Mouse (Mus musculus): ENCODE results near the gene Mif. TPM values are rescaled to one million over a fixed set of nuclear protein-coding genes. Genes with fewer than 3 reads are reported as not detected.
A peak's percentile ranks its signal among the peaks of the same experiment; 100 is the strongest.
"Not testable (repeated sequence)": the region's sequence is repeated elsewhere in the genome, so short reads cannot be mapped to it uniquely, and the experiment has no call there.

Gene Mif
- 100 to 1,000 TPM; 506 to 546 TPM for total RNA-seq (2021)

DNA sequence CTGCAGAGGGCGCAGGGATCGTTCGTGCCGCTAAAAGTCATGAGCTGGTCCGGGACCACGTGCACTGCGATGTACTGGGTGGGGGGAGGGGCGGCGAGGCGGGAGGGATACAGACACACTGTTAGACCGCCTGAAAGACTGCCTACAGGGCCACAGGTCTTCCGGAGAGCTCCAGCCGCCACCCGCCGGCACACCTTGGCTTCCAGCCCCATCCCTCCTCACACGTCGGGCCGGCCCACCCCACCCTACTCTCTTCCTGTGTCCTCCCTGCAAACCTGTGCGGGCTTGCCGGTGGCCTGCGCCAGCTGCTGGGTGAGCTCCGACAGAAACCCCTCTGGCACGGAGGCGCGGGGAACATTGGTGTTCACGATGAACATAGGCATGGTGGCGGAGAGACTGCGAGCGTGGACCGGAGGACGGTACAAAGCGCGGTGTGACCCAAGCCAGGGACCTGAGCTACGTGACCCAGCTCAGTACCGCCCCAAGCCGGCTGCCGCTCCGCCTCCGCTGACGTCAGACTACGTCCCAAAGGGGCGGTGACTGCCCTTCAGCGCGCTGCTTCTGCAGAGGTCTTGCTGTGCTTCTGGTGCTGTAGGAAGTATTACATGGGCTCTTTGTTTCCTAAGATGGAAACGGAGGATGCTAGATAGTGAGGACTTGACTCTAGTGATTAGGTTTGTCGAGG is at the start of gene Mif:
Gene Mif (minus strand): TSS at position 455 of the 685 bp plus-strand sequence.
- DNase-seq (ENCODE audit: low spot score in 2 of 2), result peak; percentile 87 to 88
- intact Hi-C loops (cut with DNase I), result not testable (repeated sequence)

DNA sequence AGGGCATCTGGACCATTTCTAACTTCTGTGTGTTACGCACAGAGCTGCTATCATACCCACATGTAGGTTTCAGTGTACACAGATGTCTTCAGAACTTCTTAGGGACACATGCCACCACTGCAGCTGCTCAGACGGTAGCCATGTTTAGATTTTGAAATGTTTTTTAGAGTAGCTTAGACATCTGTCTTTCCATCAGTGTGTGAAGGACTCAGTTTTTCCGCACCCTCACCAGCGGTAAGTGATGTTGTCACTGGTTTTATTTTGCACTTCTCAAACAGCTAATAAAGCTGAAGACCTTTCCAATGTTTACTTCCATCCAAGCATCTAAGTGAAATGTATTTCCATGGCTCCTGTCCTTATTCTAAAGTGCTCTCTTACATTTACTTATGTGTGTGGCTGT is 46.8 kb upstream of the Mif start:
- no peak for DNase-seq (ENCODE audit: low spot score in 2 of 2)
- intact Hi-C loops (cut with DNase I), result no loop called here

DNA sequence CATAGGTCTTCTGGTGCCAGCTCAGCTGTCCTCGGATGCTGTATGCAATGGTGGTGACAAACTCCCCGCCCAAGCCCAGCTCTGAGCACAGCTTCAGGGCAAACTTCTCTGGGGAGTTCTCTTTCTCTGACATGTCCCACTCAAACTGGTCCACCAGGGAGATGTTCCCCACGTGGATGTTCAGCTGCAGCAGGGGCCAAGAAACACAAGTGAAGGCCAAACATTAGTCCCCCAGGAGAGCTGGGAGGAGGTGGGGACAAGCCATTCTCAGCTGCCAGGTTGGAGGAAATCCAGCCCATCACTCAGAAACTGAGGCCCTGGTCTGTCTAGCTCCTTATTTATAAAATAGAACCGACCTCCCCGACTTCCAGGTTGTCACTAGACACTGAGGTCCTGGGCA is 44.4 kb upstream of the Mif start:
- no peak for DNase-seq (ENCODE audit: low spot score in 2 of 2)
- intact Hi-C loops (cut with DNase I), result no loop called here

DNA sequence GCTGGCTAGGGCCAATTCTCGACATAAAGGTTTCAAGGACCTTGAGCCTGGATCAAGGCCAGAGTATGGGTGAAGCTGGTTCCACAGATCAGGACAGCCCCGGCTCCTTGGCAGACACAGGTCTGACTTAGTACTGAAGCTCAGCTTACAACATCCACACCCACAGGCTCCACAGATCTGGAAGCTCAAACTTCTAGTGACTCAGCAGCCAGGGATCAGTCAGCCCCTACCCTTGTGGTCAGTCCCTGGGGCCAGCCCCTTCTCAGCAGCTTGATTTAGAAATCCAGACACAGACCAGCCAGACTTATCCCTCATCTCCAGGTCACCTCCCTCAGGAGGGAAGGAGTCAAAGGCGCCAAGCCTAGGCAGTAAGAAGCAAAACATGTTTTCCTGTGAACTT is 38.8 kb upstream of the Mif start:
- intact Hi-C loops (cut with DNase I), result loop anchor here (5.0 kb wide), 1 partner anchor 38 kb away; the partner anchor contains the start of gene Mmp11
- DNase-seq (ENCODE audit: low spot score in 2 of 2), result peak in 1 of 2 experiments; percentile 35

DNA sequence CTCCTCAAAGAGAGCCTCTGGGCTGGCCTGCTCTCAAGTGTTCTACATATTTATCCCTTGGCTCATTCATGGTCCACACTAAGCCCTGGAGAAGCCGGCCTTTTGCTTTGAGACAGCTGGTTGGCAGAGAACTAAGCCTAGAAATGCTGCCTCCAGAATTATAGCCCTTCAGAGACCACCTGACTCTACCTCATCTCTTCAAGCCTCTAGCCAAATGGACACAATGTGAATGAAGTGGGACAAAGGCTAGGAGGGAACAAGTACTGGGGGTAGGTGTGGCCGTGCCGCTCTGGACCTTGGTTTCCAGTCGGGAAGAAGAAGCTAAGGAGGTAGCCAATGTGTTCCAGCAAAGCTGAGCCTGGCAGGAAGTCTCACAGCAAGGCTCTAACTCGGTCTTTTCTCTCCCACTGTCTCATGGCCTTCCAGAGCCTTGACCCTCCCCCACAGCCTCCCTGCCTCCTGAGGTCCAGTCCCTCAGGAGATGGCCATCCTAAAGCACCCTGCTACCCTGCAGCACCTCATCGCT is 38.1 kb upstream of the Mif start:
- DNase-seq (ENCODE audit: low spot score in 2 of 2), result no peak
- intact Hi-C loops (cut with DNase I), result loop anchor here (5.0 kb wide), 1 partner anchor 39 kb away; the partner anchor contains the start of gene Mmp11

DNA sequence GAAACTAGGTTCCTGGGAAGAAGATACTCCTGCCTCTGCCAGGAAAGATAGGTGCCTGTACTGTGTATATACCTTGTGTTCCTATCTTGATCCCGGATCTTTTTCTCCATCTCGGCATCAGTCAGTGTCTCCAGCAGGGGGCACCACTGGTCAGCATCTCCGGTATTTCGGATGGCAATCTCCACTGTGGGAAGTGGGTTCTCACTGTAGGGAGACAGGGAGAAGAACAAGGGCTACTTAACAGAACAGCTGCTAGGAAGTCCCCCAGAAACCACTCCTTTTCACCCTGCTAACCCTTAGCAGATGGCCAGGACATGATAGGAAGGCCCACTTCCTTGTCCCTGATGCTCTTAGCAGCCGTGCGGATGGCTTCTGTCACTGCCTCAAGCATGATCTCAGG is 37.3 kb upstream of the Mif start:
- peak; percentile 40 to 69 for DNase-seq (ENCODE audit: low spot score in 2 of 2)
- intact Hi-C loops (cut with DNase I), result loop anchor here (1.0 to 5.0 kb wide), 2 partner anchors 40 to 54 kb away; partner anchors contain the start of gene Mmp11

DNA sequence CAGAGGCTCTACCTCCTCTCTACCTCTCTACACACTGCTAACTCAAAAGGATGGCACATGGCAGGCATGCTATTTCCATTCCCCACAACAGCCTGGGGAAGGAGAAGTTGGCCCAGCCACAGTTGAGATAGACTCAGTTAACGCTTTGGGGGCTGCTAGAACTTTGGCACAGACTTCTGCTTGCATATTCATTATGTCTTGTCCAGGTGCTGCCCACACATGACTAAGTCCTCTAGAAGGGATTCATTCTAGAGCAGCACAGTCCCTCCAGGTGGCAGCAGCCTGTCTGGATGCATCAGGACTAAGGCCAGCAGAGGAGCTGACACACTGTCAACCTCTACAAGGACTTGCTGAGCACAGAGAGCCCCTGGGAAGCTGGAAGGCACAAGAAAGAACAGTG is 36.2 kb upstream of the Mif start:
- DNase-seq (ENCODE audit: low spot score in 2 of 2), result peak; percentile 59 to 62
- intact Hi-C loops (cut with DNase I), result loop anchor here (5.0 kb wide), 1 partner anchor 41 kb away; the partner anchor contains the start of gene Mmp11

DNA sequence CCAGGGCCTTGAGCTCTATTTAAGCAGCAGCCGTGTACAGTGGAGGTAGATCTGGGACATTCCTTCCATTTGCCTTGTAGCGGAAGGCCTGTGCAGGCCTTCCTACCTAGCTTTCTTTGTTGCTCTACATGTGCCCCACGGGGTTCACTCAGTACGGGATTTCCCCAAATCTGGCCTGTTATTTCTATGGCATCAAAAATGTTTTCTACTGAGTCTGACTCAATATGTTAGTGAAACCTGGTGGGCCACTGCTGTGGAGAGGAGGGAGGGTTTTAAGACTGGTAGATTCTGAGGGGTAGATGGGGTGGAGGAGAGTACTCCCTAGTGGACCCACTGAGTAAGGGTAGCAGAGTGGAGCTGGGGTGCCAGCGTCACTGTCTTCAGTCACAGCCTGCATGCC is 35.7 kb upstream of the Mif start:
- intact Hi-C loops (cut with DNase I), result loop anchor here (5.0 kb wide), 1 partner anchor 42 kb away; the partner anchor contains the start of gene Mmp11
- no peak for DNase-seq (ENCODE audit: low spot score in 2 of 2)

DNA sequence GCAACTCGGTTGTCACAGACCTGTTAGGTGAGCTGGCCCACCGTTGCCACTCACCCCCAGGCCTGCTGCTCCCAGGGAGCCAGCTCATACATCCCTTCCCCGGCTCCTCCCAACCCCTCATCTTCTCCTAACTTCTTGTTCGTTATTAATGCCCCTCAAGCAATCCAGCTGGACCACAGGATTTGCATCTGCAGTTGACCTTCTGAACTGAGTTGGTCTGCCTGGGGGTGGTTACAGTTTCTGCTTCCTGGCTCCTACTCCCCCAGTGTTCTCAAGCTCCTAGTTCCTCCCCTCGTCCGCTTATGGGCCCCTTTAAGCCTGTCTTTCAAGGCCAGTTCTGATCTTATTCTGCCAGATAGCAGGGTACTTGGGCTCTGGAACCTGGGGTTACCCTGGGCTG is 34.6 kb upstream of the Mif start:
- intact Hi-C loops (cut with DNase I), result no loop called here
- DNase-seq (ENCODE audit: low spot score in 2 of 2), result no peak

DNA sequence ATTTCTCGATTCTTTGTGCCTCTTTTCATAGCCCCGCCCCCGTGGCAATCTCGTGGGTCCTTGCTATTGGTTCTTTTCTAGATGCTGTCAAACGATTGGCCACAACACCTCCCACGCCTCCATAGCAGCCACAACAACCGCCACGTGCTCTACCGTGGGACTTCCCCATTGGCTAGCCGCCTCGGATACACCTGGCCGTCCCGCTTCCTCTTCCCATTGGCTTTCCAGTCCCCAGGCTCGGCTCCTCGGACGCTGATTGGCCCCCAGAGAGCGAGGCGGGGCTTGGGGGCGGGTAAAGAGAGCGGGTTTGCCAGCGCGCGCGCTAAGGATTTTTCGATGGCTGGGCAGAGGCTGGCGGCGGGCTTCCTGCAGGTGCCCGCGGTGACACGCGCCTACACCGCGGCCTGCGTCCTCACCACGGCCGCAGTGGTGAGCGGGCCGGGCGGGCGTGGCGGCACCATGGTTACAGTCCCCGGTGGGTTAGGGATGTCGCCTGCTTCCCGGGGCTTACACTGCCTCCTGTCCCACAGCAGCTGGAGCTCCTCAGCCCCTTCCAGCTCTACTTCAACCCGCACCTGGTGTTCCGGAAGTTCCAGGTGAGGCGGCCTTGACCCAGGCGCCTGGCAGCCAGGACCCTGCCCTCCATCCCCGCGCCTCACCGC is 33.2 kb upstream of the Mif start, which contains the start of gene Derl3:
Gene Derl3 (plus strand): TSS at position 325 of the 662 bp plus-strand sequence.
- DNase-seq (ENCODE audit: low spot score in 2 of 2), result peak; percentile 95
- intact Hi-C loops (cut with DNase I), result no loop called here

DNA sequence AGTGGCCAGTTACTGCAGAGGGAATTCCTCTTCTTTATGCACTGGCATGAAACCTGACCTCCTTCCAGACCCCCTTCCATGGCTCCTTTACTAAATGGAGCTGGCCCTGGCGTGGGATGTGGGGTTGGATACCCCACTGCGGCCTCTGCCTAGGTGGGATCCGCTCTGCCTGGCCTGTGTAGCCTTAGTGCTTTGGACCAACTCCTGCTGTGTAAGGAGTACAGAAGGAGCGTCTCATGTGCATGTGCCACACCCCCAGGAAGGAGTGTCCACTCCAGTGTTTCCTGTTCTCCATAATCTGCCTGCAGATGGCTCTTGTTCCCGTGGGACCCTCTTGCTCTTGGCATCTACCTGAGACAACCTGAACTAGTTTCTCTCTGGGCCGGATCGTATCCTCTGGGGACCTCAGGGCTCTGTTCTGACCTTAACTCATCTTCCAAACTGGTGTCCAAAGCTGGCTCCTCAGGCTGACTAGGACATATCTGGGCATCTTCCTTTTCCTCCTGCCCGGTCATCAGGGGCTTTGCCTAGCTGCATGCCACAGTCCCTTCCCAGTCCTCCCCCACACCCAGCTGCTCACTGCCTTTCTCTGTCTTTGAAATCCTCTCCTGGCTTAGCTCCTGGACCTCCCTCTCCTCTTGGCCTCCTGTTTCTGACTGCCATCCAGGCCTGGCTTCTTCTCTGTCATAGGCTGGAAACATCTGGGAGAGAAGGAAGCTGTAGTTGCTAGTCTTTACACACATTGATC is 29.5 kb upstream of the Mif start:
- no peak for DNase-seq (ENCODE audit: low spot score in 2 of 2)
- intact Hi-C loops (cut with DNase I), result no loop called here

DNA sequence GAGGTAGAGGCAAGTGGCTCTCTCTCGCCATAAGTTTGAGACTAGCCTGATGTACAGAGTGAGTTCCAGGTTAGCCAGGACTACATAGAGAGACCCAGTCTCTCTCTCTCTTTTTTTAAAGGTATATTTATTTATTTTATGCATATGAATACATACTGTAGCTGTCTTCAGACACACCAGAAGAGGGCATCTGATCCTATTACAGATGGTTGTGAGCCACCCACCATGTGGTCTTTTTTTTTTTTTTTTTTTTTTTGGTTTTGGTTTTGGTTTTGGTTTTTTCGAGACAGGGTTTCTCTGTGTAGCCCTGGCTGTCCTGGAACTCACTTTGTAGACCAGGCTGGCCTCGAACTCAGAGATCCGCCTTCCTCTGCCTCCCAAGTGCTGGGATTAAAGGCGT is 27.5 kb upstream of the Mif start:
- intact Hi-C loops (cut with DNase I), result not testable (repeated sequence)

DNA sequence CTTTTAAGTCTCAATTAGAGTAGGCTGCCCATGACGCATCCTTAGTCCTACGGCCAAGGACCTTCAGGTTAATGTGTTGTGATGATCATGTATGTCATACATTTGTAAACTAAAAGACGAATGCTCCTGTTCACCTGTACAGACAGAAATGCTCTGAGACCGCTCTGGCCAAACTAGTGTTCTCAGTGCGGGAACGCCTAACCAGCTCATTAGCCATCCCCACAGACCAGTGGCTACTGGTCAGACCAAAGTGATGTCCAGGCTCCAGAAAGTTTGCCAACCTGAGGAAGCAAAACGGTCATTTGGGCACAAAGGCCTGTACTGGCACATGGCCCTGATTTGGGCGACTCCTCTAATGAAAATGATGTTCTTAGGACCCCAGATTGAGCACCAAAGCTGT is 24.7 kb upstream of the Mif start:
- no peak for DNase-seq (ENCODE audit: low spot score in 2 of 2)
- intact Hi-C loops (cut with DNase I), result no loop called here

More for the DNA sequence above, 27.5 kb upstream of the Mif start:
- DNase-seq (ENCODE audit: low spot score in 2 of 2), result not testable (repeated sequence)

DNA sequence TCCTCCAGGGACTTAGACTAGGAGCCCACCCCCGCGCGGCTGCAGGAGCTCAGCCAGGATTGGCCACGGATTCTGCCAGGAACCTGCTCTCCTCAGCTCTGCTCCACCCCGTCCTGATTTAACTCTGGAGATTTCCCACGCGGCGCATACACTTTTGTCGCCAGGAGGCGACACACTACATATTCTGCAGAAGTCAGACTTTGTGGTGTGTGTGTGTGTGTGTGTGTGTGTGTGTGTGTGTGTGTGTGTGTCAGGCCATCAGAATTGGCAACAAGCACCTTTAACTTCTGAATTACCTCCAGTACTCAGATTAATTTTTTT is 23.2 kb upstream of the Mif start:
- intact Hi-C loops (cut with DNase I), result loop anchor here (1.0 kb wide), 1 partner anchor 68 kb away; no protein-coding TSS in a partner anchor

DNA sequence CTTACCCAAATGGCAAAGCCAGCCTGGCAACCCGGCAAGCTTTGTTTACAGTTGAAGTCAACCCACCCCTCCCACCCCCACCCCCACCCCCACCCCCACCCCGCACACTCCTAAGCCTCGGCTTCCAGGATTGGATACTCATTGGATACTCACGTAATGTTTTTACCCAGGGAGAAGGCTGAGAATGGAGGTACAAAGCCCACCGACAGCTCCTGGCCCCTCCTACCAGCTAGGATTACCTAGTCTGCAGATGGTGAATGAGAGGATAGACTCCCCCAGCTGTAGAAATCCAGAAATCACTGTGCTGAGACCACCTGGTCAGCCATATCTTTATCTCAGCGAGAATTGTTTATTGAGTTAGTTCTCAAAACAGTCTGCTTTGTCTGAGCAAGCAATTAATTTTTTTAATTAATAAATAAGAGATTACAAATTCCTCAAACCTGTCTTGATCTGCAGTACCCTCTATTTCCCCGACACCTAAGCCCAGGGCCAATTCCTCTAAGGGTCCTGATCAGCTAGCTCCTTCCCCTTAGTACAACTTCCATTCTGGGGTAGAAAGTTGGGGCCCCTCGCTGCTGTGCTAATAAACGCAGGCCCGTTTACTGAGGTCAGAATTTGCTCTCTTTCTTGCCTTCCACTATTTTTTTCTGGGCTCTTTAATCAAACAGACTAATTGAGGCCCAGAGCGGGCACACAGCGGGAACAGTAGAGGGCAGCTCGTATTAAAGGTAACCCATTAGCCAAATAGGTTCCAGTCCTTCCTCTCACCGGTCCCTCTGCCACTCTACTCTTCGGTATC is 22.6 kb upstream of the Mif start:
- no peak for DNase-seq (ENCODE audit: low spot score in 2 of 2)
- intact Hi-C loops (cut with DNase I), result loop anchor here (1.0 kb wide), 1 partner anchor 69 kb away; no protein-coding TSS in a partner anchor

More for the DNA sequence above, 23.2 kb upstream of the Mif start:
- DNase-seq (ENCODE audit: low spot score in 2 of 2), result peak; percentile 79

DNA sequence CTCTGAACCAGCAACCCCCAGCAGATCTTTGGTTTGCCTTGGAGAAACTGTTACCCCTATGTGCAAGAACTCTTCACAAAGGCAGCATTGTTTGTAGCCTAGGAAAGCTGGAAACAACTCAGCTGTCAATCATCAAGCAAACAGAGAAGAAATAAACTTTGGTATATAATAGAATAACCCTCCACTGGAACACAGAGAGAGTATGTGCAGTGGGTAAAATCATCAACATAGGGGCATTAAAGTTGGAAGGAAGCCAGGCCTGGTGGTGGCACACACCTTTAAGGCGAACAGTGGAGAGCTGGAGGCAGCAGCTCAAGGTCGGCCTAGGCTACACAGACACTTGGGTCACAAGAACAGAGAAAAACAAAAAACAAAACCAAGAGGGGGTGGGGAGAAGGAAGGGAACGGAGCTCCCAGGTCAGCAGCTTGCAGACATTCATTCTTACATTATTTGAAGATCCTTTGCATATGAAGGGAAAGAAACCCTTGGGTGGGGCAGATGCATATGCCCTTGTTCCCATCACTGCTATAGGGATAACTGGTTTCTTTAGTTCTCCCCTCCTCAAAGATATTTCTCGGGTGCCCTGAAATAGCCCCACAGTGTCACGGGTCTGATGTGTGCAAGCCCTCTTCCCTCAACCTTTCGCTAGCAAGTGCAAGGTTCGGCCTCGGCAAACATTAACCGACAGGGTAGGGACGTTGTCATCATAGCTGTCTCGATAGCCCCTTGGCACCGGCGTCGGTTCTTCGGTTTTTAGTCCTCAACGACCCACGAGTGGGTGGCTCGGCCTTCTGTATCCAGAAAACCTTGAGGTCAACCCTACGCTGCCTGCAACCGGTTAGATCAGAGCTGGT is 21.8 kb upstream of the Mif start:
- no peak for DNase-seq (ENCODE audit: low spot score in 2 of 2)
- intact Hi-C loops (cut with DNase I), result no loop called here

DNA sequence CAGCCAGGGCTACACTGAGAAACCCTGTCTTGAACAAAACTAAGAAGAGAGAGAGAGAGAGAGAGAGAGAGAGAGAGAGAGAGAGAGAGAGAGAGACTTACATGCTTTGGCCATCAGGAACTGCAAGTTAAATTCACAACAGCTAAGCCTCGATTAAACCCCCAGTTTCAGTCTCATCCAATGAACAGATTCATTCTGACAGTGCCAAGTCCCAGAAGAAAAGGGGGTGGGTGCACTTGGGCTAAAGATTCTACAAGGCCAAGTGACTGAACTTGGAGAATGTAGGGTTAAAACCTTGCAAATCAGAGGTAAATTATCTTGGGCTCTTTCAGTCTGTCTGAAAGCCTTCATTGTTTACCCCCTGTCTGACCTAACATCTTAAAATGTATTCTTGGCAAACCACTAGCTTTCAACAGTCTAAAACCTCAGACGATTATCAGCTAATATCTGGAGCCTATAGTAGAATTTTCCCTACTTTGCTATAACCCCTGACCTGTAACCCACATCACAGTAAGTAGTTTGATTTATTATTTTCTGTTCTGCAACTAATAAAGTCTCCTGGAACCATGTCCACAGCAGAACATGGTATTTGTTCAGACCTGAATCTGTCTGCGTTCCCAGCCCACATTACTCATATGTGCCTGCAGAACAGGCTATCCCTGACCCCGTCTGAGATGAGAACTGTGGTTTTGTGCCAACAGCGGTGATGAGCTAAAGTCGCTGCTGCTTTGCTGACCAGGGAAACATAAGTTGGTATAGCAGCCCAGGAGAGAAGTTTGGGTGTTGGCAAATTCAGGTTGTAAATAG is 20.9 kb upstream of the Mif start:
- DNase-seq (ENCODE audit: low spot score in 2 of 2), result no peak
- intact Hi-C loops (cut with DNase I), result no loop called here

DNA sequence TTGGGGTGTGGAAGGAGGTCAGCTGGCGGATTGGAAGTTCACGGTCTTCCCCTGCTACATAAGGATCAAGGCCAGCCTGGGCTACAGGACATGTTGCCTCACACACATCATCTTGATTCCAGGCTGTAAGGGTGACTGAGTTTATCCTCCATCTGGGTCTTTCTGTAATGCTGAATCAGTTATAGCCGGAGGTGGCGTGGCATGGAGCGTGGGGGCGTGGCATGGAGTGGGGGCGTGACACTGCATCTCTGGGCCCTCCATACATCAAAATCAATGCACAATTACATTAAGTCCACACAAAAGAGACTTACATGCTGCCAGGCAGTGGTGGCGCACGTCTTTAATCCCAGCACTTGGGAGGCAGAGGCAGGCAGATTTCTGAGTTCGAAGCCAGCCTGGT is 20.3 kb upstream of the Mif start:
- DNase-seq (ENCODE audit: low spot score in 2 of 2), result no peak
- intact Hi-C loops (cut with DNase I), result no loop called here
